Mouse (Mus musculus) kidney, adult 8-10 months (tissue): ENCODE results near the gene Slc6a13.

Experiments
- DNase-seq, 2 experiments: peaks; one replicate each; pipeline ENCODE4 v3.0.0; 2022

Slc6a13 gene

DNA sequence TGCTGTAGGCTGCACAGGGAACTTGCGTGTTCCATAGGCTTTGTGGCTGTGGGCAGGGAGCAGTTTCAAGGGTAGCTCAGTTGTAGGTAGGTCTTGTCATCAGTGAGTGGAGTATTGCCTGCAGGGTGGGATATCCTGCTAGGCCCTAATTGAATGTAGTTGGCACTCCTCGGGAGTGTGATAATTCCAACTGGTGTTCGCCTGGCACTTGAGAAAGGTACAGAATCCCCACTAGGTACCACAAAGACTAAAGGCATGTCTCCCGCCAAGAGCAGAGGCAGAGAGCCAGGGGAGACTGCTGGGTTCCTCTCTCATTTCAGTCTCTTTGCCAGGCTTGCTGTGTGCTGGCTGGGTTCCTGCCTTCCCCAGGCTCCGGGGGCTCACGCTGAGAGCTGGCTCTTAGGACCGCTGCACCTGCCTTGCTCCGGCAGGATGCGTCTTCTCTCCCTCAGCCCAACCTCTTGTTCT lies 28.4 kb downstream of the Slc6a13 start:
- DNase-seq, result no peak

DNA sequence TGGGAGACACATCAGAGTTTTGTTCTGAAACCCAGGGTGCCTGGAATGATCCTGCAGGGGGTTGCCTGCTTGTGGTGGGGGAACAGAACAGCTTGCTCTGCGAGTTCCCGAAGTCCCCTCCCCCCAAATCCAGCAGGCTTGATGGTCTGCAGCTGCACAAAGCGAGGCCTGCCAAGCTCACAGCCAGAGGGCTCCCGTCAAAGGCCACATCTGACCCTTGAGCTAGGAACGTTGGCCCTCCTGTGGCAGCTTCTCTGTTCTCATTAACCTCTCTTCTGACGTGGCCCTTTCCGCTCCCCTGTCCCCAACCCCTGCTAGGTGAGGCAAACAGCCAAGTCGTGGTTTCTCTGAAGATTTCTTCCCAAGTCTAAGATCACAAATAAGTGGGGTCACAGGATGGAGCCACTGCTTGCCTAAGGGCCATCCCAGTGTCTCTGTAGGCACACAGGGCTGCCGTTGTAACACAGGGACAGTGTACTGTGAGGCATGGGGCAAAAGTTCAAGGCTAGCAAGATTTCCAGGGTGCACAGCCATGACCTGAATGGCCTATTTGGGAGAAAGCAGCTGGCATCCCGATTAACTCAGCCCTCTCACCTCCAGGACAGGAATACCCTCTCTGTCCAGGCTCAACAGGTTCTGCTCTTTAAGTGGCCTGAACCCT lies 30.0 kb downstream of the Slc6a13 start:
- DNase-seq, result peak; percentile 50 to 52

DNA sequence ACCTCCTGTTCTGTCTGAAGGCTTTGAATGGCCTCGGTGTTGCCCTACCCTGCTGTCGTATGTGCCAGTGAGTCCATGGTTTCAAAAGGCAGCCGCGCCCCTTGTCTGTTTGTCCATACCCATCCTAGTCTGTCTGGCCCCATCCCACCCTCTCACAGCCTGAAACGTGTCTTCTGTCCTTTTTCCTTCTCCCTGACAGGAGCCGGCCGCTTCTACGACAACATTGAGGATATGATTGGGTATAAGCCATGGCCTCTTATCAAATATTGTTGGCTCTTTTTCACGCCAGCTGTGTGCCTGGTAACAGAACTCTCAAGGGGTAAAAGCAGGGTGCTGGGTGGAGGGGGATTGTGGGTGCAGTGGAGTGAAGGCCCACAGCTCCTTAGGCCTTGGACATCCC lies 35.8 kb downstream of the Slc6a13 start:
- no peak for DNase-seq

DNA sequence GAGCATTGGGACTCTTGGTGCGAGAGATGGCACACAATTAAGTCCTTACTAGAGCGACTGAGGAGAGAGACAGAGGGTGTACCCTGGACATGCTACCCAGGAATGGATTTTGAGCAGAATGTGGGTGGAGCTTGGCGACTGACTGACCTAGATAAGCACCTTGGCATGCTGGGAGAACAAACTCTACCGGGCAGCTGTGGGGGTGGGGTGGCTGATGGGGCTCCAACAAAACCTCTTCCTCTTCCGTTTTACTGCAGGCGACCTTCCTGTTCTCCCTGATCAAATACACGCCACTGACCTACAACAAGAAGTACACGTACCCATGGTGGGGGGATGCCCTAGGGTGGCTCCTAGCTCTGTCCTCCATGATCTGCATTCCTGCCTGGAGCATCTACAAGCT lies 36.5 kb downstream of the Slc6a13 start:
- no peak for DNase-seq

DNA sequence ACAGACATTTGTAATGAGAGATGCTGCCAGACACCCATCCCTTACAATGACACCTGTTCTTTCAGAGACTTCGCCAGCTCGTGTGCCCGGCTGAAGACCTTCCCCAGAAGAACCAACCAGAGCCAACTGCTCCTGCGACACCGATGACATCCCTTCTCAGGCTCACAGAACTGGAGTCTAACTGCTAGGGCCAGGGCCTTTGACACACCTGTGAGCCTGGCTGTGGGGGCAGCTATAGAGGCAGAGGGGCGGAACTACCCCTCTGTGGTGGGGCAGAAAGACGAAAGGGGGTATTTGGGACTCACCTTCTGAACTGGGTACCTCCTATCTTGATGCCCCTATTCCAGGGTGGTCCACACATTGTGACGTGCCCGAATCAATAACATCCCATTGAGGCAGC lies 37.2 kb downstream of the Slc6a13 start:
- DNase-seq, result no peak

DNA sequence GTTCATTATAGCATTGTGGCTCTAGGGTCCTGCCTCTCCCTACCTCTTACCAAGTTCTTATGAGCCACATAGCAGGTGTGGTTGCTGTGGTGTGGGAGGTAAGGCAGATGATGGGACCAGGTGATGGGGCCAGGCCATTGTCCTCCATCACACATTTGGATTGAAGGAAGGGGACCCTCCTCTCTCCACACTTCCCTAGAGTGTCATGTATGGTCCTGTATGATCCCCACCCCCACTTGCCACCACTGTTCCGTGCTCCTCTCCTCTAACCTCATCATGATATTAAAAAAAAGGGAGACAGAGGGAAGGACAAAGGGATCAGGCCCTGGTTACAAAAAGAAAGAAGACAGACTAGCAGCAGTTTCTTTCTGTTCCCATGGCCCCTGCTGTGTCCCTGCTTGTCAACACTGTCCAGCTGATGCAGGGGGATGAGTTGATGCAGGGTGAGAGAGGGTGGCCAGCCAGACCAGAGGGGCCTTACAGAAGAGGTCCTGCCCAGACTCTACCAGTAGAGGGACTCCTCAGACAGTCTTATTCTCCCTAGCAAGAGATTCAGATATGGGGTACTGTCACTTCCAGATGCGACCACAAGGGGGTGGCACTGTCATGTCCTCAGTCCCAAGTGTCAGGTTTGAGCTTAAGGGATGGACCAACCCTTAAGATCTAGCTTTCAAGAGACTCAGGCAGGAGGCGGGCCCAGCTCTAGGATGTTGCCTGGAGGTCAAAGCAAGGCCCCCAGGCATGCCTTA lies 37.9 kb downstream of the Slc6a13 start:
- DNase-seq, result peak; percentile 74 to 90

DNA sequence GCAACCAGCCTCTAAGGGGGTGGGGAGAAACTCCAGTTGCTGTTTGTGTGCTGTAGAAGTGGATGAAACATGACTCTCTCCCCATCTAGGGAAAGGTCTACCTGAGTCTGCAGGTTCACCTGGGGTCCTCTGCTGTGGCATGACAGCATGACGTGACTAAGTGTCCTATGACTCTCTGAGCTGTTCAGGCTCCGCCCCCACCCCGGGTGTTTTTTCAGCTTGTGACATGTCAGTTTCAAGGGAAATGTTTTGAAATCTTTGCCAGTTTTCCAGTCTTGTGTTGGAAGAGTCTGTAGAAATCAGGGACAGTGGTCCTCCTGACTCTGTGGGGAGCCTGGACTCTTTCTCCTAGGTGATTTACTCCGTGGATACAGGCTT lies 38.5 kb downstream of the Slc6a13 start:
- DNase-seq, result no peak

DNA sequence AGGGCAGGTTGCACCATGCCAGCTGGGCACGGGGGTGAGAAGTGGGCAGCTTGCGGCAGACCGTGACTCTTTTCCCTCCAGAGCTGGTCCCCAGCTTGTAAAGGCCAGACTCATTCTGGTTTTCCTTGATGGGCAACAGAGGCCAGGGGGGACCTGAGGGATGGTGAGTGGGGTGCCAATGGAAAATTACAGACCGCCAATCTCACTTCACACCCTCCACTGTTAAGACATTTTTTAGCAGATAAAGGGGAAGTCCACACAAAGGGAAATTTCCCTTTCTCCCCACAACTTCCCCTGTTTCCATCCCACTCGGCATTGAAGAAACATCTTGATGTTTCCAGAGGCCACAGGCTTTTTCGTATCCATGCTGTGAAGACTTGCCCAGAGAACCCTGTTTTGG lies 41.6 kb downstream of the Slc6a13 start:
- DNase-seq, result no peak

DNA sequence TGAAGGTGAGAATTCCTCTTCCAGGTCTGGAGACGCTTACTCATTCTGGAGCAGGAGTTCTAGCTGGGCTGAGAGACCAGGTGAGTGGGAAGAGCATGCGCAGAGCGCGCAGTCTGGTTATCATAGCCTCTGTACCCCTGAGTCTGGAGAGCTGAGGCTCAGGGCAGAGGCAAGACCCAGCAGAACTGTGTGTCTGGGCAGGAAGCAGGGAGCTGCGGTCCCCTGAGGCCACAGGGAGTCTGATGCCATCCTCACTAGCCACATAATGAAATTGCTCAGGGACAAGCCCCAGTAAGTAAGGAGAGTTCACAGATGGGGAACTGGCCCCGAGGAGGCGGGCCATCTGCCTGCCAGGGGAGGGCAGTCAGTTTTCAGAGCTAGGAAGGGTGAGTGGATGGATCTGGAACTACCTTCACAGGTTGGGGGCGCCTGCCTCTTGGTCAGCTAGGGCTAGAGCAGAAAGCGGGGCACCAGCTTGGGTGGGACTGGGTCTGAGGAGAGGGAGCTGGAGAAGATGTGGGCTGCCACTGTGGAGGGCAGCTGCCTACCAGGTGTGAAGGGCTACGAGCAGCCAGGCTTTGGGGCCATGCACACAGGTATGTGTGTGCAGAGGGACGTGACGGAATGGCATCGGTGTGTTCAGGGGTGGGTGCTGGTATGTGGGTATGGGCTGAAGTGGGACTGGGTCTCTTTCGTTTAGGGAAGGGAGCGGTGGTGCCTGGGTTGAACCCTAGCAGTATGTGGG lies 43.2 kb downstream of the Slc6a13 start, which contains the start of gene Slc6a12:
Slc6a12 (plus strand) TSS at position 51 of the 745 bp plus-strand sequence.
- no peak for DNase-seq

DNA sequence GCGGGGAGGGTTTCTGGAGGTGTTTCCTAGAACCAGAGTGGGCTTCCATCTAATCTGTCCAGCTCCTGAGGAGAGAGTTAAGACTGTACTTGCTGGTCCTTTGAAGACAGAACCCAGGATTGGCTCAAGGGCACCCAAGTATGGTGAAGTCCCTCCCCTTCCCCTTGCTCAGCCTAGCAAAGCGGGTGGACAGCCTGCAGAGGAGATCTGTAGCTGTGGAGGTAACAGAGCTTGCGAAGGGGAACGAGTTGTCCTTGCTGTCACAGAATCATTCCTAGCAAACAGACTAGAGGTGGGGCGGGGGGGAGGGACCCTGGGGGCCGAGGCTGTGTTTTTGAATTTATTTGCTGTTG lies 43.7 kb downstream of the Slc6a13 start:
- no peak for DNase-seq

DNA sequence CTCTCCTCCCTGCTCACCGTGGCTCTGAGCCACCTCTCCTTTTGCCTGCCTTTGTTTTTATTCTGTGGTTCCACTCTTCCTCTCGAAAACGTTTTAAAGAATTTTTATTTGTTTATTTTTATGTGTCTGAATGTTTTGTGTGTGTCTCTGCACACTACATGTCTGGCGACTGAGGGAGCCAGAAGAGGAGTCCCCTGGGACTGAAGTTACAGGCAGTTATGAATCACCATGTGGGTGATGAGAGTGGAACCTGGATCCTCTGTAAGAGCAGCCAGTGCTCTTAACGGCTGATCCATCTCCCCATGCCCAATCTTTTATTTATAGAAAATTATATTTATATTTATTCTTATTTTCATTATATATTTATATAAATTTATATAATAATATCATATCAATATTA lies 44.3 kb downstream of the Slc6a13 start:
- DNase-seq, result no peak

DNA sequence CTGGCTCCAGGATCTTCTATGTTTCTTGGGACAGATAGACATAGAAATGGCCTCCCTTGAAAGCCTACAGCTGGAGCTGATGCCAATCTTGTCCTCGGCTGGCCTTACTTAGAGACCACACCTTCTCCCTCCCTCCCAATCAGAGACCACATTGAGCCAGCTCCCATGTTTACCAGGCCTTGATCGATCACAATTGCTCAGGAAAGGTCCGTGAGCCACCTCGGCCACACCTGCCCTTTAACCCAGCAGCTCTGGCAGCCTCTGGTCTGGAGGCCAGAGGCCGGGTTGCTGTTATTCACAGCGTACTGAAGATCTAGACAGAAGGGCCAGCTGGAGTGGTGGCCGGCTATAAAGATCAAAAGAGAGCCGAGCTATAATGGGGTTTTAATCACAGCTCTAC lies 46.4 kb downstream of the Slc6a13 start:
- DNase-seq, result no peak

DNA sequence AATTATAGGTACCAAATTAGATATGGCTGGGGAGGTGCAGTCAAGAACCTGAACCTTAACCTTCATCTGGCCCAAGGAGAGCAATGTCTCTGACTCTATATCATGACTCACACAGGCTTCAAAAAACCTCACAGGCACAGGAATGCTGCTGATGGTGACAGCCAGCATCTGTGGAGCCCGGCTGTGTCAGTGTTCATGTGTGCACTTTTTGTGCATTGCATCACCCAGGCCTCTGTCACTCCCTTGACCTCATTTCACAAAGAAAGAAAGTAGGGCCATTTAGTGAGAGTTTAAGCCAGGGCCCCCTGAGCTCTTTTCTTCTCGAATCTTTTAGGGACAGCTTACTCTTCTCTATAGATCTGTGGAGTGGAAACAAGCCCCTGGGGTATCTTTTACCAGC lies 52.2 kb downstream of the Slc6a13 start:
- no peak for DNase-seq

DNA sequence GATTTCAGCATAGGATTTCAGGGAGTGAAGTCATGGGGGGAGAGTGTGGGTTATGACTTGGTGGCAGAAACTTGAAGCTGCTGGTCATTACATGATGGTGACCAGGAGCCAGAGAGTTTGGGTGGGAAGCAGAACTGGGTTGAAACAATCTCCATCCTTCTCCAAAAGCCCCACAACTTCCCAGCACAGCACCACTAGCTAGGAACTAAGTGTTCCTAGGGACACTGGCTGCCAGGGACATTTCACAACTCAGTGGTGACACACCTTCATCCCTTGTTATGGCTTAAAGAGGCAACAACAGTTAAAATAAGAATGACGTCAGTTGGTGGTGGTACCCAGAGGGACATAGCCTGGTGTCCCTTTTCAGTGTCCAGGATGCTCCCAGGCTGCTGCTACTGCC lies 56.0 kb downstream of the Slc6a13 start:
- no peak for DNase-seq

DNA sequence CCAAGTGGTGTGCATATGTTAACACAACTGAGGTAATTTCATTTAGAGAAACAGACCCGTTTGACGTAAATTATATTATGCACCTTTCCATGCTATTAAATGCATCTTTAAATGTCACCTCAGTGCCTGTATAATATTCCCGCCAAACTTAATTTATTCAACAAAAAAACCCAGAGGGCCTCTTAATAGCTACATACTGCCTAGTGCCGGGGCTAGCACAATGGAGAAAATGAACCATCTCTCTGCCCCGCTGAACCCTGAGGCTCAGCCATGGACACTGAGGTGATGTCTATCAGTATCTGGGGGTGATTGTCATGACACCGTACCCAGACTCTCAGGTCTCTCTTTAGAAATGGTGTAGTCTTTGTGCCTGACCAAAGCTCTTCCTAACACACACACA lies 57.2 kb downstream of the Slc6a13 start:
- no peak for DNase-seq

DNA sequence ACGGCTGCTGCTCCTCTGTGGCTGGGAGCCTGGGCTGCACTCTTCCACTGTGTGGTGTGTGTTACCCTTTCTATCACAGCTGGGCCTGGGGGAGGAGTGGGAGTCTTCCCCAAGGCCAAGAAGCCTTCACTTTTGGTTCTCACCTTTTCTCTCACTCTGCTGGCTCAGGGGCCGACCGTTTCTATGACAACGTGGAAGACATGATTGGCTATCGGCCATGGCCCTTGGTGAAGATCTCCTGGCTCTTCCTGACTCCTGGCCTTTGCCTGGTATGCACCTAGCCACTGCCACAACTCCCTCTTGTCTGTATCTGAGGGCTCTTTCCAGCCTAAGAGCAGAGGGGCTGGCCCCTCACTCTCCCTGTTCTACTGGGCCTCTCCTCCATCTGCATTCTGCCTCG lies 63.0 kb downstream of the Slc6a13 start:
- DNase-seq, result no peak

DNA sequence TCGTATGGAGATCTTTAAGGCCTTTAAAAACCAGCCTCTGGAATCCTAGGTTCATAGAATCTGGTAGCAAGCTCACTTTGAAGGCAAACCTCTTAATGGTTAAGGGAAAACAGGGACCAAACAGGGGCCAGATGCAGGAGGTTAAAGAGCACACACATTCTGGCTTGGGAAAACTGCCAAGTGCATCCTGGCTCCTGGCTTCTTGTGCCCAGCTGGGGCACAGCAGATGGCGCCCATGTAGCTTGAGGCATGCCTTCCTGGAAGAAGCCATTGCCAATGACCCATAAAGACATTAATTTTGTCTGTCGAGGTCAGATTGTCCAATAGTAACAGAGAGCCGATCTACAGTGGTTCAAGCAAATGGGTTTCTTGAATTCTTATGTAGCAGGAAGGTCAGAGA lies 63.9 kb downstream of the Slc6a13 start:
- peak; percentile 50 to 66 for DNase-seq

DNA sequence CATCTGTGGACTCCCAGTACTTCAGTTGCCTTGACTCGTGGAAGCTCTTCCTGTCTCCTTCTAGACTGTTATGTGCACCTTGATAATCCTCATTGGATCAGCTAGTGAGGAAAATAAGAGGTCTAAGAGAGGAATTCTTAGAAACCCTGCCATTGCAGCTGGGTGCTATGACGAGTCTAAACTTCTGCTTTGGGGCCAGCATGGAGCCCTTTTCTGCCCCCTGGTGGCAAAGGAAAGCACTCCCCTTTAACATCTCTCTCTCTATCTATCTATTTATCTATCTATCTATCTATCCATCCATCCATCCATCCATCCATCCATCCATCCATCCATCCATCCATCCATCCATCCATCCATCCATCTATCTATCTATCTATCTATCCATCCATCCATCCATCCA lies 66.5 kb downstream of the Slc6a13 start:
- DNase-seq, result peak in 1 of 2 experiments; percentile 34

DNA sequence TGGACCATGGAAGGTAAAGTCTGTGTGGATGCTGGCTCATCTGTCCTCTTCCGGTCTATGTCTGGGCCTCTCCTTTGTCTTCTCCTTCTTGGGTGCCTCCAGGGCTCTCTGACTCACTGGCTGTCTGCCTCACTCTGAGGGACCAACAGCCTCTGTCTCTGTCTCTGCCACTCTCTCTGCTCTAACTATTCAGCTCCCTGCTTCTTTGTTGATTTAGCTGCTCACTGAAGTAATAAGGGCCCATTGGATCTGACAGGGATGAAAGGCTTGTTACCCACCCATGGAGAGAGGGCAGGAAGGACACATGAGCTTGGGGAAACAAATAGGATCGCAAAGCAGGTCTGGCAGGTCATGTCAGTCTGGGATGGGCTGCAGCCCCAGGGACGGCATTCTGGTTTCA lies 67.1 kb downstream of the Slc6a13 start:
- DNase-seq, result no peak

DNA sequence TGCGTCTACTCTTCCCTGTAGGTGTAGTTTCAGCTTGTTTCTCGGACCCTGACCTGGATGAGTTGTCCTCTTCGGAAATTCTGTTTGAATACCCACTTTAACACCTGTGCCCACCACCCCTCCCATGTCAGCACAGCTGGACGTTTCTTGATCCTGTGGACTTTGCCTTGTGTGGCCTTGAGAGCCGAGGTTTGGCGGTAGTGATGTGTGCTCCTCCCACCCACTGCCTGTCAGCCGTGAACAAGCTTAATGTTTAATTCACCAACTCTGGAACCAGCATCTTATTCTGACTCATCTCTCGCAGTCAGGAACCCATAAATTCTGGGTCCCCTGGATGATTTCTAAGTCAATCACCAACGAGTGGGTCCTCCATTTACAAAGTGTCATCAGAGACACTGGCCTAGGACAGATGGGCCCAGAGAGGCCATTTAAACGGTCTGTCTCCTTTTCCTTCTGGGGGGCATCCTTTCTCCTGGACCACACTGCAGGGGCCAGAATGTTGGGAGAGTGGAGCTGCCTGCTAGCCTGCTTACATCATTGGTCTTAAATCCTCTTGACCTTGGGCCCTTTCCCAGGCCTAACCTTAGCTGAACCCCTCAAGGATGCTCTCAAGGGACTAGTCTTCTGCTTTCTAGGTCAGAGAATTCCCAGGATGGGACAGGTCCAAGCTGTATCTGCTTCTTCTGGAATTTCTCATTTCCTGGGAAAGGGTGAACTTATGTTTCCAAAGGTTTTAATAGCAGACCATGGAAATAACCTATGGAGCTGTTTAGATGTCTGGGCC lies 71.4 kb downstream of the Slc6a13 start:
- DNase-seq, result peak; percentile 63

DNA sequence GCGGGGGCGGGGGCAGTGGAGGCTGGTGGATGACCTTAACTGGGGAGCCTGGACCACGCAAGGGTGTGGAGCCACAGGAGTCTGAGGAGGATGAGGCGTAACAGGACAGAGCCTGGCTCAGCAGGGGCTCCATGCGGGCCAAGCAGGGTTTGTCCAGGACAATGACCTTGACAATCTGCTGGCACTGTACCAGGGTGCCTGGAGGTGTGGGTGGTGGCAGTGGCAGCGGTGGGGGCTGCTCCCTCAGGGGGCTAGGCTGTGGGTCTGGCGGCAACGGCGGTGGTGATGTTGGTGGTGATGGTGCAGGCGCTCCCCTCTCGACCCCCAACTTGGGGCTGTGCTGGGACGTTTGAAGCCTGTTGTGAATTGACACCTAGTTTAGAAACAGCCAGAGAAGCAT lies 76.1 kb downstream of the Slc6a13 start:
- DNase-seq, result no peak

DNA sequence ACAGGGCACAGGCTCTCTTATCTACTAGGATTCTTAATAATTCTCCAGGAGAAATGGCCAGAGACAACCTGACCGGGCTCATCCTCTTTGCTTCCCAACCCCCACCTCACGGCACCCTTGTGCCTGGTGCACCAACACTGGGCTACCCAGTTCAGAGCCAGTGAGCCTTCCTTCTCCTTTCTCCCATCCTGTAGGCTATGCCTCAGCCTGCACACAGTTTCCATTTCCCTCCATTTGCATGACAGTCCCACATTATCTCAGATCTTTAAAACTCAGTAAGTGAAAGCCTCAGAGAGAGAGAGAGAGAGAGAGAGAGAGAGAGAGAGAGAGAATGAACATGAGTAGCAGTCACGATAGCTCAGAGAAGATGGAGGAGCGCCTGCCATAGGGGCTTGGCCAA lies 78.2 kb downstream of the Slc6a13 start:
- no peak for DNase-seq

DNA sequence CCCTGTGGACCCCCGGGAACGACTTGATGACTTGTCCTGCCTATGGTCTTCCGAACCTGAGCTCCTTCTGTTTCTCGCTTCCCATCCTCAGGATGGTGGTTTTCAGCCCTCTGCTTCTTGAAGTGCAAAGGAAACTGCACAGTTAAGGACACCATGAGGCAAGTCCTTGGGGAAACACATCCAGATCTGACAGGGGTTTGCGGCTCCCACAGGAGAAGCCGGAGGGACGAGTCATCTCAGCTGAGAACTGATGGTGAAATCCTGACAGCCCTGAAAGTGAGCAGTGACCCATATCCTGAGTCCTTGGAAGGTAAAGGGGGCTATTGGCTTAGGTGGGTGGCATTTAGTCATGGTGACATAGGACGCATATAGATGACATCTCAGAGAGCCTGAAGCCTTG lies 80.5 kb downstream of the Slc6a13 start:
- DNase-seq, result no peak
